Mouse (Mus musculus) kidney, adult 11 months (tissue): ENCODE results near the gene Mavs.
A peak's percentile ranks its signal among the peaks of the same experiment; 100 is the strongest.

ENCODE experiments used
- DNase-seq: peaks from one replicate; pipeline ENCODE4 v3.0.0; 2022

Gene Mavs

GRCm38 (mm10) chr2:131233307-131234126 is at the start of gene Mavs:
TSS of gene Mavs (plus strand) at chr2:131234063.
- DNase-seq, result peak; percentile 98

- DNase-seq, result no peak
These were observed 47.5 kb upstream of the Mavs start for GRCm38 (mm10) chr2:131186343-131186742.

DNA sequence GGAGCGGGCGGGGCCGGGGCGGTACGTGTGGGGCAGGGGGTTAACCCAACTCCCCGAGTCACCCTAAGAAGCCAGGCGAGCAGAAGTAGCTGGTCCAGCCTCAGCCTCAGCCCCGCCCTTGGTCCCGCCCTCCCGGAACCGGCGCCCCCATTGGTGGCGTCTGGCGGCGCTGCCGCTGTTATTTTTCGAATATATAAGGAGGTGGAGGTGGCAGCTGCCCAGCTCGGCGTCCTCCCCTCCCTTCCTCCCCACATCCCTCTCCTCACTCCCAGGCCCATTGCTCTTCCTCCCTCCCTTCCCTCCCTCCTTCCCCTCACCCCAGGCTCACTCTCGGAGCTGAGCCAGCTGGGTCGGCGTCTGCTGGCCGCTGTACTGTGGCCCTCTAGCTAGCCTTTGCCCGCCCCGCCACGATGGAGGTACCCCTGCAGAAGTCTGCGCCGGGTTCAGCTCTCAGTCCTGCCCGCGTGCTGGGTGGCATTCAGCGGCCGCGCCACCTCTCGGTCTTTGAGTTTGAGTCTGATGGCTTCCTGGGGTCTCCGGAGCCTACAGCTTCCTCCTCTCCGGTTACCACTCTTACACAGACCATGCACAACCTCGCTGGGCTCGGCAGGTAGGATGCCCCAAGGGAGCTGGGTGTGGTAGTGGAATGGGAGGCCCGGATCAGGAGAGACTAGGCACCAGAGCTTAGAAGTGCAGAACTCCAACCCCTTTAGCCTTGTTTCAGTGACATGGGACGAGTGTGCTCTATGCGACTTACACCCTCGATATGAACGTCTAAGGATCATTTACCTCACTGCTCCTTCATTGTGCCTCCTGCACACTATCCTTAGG is 46.9 kb upstream of the Mavs start, which contains the start of the genes Cdc25b and Spef1:
TSS of gene Cdc25b (plus strand) at position 179 of the 831 bp plus-strand sequence.
TSS of gene Spef1 (minus strand) at position 512 of the 831 bp plus-strand sequence.
- peak; percentile 87 for DNase-seq

- DNase-seq, result no peak
These were observed 46.3 kb upstream of the Mavs start for GRCm38 (mm10) chr2:131187602-131187922.

- no peak for DNase-seq
These were observed 45.6 kb upstream of the Mavs start for GRCm38 (mm10) chr2:131188311-131188710.

DNA sequence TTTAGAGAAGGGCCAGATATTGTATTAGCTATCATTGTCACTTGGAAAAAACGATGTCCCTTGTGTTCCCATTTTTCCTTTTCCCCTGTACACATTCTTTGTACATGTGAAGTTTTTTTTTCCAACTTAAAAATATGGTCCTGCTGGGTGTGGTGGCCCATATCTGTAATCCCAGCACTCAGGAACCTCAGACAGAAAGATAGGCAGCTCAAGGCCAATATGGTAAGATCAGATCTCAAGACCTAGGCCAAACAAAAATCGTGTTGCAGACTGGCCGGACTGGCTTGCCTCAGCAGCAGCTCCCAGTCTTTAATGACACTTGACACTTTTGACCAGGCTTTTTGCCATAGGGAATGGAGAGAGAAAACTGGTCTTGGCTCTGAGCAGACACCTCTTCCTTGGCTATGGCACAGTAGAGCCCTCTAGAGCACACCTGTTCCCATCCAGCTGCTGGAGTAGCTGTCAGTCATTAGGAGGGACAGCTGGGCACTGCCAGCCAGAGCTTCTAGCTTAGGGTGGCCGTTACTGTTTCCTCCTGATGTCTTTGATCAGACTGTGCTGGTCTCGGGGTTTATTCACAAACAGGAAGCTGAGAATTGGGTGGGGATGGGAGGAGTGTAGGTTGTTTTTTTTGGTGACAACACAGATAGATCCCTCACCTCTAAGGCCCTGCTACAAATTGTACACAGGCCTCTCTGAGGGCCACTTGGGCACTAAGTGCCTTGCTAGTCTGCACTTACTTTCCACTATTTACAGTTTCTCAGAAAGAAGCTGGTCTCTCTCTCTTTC is 44.1 kb upstream of the Mavs start:
- no peak for DNase-seq

- DNase-seq, result peak; percentile 77
These were observed 43.4 kb upstream of the Mavs start for GRCm38 (mm10) chr2:131190344-131191004.

DNA sequence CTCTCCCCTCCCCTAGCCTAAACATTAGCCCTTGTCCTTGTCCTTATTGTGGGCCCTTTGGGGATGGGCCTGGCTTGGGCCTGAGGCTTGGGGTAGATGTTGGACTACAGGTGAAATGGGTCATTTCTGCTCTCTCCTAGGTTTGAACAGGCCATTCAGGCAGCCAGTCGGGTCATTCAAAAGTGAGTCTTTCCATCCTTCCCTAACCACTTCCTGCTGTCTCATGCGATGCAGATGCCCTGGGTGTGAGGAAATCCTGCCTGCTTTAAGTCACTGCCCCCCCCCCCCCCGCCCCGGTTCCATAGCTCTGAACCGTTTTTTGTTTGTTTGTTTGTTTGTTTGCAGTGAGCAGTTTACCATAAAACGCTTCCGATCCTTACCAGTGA is 42.9 kb upstream of the Mavs start:
- no peak for DNase-seq

DNA sequence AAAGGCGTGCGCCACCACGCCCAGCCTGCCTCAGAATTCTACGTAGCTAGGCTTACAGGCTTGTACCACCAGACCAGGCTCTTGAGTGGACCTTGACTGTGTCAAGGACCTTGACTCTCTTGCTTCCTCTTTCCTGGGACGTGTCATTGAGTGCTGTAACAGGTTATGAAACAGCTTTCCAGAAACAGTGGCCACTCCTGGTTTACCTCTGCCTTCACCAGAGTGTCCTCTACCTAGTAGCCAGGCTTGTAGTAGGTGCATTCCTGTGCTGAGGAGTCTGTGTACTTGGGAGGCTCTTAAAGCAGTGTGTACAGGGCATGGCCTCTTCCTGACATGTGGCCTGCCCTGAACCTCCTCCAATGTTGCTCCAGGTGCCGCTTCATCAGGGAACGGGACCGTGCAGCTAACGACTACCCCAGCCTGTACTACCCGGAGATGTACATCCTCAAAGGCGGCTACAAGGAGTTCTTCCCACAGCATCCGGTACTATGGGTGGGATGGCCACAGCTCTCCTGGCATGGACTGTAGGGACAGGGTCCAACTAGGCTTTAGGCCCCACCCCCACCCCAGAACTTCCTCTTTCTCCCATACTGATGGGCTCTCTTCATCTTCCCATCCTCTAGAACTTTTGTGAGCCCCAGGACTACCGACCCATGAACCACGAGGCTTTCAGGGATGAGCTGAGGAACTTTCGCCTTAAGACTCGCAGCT is 37.1 kb upstream of the Mavs start:
- DNase-seq, result no peak

GRCm38 (mm10) chr2:131200710-131201109 is 33.2 kb upstream of the Mavs start:
- DNase-seq, result no peak

- DNase-seq, result no peak
These were observed 32.6 kb upstream of the Mavs start for GRCm38 (mm10) chr2:131201262-131201661.

- DNase-seq, result no peak
These were observed 29.9 kb upstream of the Mavs start for GRCm38 (mm10) chr2:131203816-131204409.

DNA sequence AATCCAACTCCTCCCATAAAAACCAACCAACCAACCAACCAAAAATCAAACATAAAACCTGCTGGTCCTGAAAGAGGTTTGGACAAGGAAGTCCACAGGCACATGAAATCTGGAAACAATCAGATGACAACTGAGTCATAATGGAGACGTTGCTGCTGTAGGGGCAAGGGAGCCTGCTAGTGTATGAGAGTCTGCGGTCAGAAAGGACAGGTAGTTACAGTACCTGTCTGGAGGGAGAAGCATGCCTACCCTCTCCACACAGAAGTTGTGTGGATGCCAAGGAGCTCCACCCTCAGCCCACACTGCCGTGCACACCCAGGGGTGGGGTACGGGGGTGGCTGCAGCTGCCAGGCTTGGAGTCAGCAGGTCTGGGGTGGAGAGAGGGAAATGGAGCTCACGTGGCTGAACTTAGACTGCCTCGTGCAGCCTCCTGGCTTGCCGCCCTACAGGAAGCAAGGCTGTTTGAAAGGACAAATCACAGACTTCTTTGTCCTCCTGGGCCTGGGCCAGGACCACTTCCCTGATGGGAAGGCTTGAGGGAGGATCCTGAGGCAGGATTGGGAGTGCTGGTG is 29.4 kb upstream of the Mavs start:
- DNase-seq, result peak; percentile 99

- DNase-seq, result no peak
These were observed 28.2 kb upstream of the Mavs start for GRCm38 (mm10) chr2:131205521-131206182.

GRCm38 (mm10) chr2:131206778-131207177 is 27.1 kb upstream of the Mavs start, which contains the start of gene Ap5s1:
TSS of gene Ap5s1 (plus strand) at chr2:131207078.
- no peak for DNase-seq

DNA sequence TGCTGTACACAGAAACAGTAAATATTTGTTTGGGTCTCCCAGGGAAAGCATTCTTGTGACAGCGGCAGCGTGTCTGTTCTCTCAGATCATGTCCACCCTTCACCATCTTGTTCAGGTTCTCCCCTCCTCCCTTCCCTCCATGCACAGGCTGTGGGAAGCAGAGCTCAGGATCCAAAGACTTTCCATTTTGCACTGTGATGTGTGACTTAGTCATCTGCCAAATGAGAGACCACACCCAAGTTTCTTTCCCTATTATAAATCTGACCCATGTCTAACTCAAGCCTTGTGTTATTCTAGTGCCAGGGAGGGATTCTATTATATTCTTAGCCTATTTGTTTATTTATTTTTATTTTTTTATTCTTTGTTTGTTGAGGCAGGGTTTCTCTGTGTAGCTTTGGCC is 25.5 kb upstream of the Mavs start:
- DNase-seq, result no peak

- DNase-seq, result peak; percentile 32
These were observed 24.6 kb upstream of the Mavs start for GRCm38 (mm10) chr2:131209125-131209795.

DNA sequence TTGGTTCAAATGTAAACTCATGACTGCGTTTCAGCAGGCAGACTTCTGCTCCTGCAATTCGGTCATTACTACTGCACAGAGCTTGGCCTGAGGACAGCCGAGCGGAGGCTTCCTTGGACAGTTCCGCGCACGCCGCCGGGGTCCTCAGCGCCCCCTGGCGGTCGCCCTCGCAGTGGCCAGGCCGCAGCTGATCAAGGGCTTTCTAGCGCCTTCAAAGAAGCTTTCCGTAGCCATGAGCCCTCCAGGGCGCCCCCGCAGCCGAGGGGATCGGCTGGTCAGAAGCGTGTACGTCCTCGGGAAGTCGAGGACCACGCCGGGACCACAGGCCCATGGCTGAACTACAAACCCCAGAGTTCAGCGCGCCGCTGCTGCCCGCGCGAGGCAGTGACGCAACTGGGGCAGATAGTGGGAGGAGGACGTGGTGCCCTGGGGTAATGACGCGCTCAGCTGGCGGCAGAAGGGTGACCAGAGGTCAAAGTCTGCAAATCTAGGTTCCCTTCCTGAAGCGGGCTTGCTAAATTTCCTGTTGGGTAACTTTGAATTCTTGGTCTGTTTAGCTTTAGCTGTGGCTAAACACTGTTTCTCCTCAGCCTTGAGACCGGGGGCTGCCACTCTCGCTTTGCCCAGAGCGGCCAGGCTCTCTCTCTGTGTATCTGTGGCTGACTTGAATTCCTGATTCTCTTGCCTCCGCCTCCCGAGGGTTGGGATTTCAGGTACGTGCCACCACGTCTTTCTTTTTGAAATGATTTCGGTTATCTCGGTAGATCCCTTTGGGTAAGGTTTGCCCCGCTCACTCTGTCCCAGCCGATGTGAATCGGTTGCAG is 23.7 kb upstream of the Mavs start:
- DNase-seq, result peak; percentile 96
